Mouse (Mus musculus): ENCODE measurements around the gene Got1. TPM values are rescaled to one million over a fixed set of nuclear protein-coding genes. Genes with fewer than 3 reads are reported as not detected.
"Not testable (repeated sequence)": the region's sequence is repeated elsewhere in the genome, so short reads cannot be mapped to it uniquely, and the experiment has no call there.

The Got1 gene
- polyA plus RNA-seq, 1 experiment from 2014 or later, result 85.0 TPM

DNA sequence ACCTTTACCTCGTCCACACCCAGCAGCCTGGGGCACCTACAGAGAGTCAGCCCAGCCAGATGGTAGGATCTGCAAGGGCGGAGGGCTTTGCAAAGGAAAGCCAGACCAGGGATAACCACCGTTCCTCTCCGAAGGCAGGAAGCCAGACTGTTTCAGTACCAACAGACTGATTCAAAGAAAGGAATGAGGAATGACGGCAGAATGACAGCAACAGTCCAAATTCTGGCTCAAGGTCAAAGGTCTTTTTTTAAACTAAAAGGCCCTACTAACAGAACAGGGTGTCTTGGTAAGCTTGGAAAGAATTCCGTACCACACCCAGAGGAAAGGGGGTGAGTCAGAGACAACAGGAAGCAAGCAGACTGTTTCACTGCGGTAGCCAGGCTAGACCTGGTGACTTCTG is 25.5 kb downstream of the Got1 start:
- Histone ChIP-seq H3K27me3 (replicated peaks; ENCODE audit: control insufficient read depth, insufficient read depth, low read length) (no peaks in the 10 kb centered on the region), H3K4me3 (ENCODE audit: low read depth, low read length) (no peak overlapping the region), H3K36me3 (ENCODE audit: control insufficient read depth, insufficient read depth) (peaks cover 35% of the 10 kb centered on the region), H3K9me3 (ENCODE audit: control insufficient read depth) (no peaks in the 10 kb centered on the region), H3K4me2 (replicated peaks; ENCODE audit: low read depth) (no peak overlapping the region), H3K27ac (ENCODE audit: low read depth, low read length) (no peak overlapping the region), H3K4me1 (replicated peaks; ENCODE audit: control insufficient read depth, insufficient read depth, low read length) (no peaks in the 10 kb centered on the region), H3K9ac (ENCODE audit: low read depth, low read length) (no peak overlapping the region)
- no peak for ATAC-seq
- TF ChIP-seq CTCF (IDR thresholded peaks at IDR 0.05; ENCODE audit: low read depth), result no peak
- 79% methylated on average over 7 of the region's 7 CpGs for WGBS

DNA sequence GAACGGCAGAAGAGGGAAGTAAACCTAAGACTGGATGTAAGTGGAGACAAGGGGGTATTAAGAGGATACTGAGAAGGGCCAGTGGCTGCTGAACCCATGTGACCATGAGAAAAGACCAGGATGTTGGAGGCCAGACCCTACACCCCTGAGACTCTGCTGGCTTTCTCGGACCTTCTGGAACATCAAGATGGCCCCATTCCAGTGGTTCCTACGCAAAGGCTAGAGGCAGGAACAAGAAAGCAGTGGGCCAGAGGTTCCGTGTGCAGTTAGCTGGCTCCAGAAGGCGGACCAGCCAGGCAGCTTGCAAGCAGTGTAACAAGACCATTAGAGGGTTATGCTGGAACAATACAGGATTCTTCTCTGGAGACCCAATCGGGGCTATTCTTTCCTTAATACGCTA is 27.0 kb downstream of the Got1 start:
- ATAC-seq, result no peak
- Histone ChIP-seq H3K9me3 (ENCODE audit: control insufficient read depth) (no peaks in the 10 kb centered on the region), H3K4me1 (replicated peaks; ENCODE audit: control insufficient read depth, insufficient read depth, low read length) (0 out of 2 replicates have a peak, but pooled peaks cover 3% of the 10 kb centered on the region), H3K27ac (ENCODE audit: low read depth, low read length) (no peak overlapping the region), H3K27me3 (replicated peaks; ENCODE audit: control insufficient read depth, insufficient read depth, low read length) (no peaks in the 10 kb centered on the region), H3K4me3 (ENCODE audit: low read depth, low read length) (no peak overlapping the region), H3K4me2 (replicated peaks; ENCODE audit: low read depth) (no peak overlapping the region), H3K36me3 (ENCODE audit: control insufficient read depth, insufficient read depth) (peaks cover 24% of the 10 kb centered on the region), H3K9ac (ENCODE audit: low read depth, low read length) (no peak overlapping the region)
- no peak for TF ChIP-seq CTCF (IDR thresholded peaks at IDR 0.05; ENCODE audit: low read depth)
- WGBS, result 85% methylated on average over 7 of the region's 7 CpGs

DNA sequence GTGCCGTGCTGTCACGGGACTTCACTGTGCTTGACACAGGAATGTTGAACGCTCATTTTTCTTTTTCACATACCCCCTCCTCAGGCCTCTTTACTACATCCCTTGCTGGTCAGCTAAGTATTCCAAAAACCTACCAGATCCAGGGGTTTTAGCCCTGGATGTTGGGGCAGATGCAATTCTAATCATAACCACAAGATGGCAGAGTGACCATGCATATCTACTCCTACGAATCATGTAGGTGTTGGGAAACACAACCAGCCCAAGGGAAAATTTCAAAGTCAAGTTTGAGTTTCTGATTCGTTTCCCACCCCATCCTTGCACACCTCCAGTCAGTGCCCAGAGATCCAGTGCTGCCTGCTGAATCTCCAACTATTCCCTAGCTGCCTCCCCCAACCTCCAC is 28.6 kb downstream of the Got1 start:
- TF ChIP-seq CTCF (IDR thresholded peaks at IDR 0.05; ENCODE audit: low read depth), result peak; percentile 88
- Histone ChIP-seq H3K27me3 (replicated peaks; ENCODE audit: control insufficient read depth, insufficient read depth, low read length) (no peaks in the 10 kb centered on the region), H3K4me2 (replicated peaks; ENCODE audit: low read depth) (no peak overlapping the region), H3K36me3 (ENCODE audit: control insufficient read depth, insufficient read depth) (peaks cover 11% of the 10 kb centered on the region), H3K4me3 (ENCODE audit: low read depth, low read length) (no peak overlapping the region), H3K27ac (ENCODE audit: low read depth, low read length) (no peak overlapping the region), H3K9ac (ENCODE audit: low read depth, low read length) (no peak overlapping the region), H3K4me1 (replicated peaks; ENCODE audit: control insufficient read depth, insufficient read depth, low read length) (0 out of 2 replicates have a peak, but pooled peaks cover 3% of the 10 kb centered on the region), H3K9me3 (ENCODE audit: control insufficient read depth) (no peaks in the 10 kb centered on the region)
- WGBS, result 20% methylated on average over 5 of the region's 5 CpGs
- no peak for ATAC-seq

DNA sequence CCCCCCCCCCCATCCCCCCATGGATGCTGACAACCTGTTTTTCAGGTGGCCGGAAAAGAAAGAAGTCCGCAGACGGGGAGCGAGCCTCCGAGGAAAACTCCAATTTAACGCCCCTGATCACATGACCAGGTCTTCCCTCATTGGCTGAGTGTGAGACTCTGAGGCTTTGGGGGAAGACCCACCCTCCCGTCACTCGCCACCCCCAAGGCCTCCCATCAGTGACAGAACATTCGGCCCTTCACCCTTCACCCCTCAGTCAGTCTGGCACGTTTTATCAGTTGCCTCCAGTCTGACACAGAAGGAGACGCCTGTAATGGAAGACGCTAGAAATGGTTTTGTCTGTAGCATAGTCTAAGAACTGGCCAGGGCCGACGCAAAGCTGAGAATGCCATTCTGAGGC is 29.5 kb downstream of the Got1 start:
- Histone ChIP-seq H3K4me1 (replicated peaks; ENCODE audit: control insufficient read depth, insufficient read depth, low read length) (0 out of 2 replicates have a peak, but pooled peaks cover 3% of the 10 kb centered on the region), H3K27me3 (replicated peaks; ENCODE audit: control insufficient read depth, insufficient read depth, low read length) (no peaks in the 10 kb centered on the region), H3K36me3 (ENCODE audit: control insufficient read depth, insufficient read depth) (peaks cover 2% of the 10 kb centered on the region), H3K4me2 (replicated peaks; ENCODE audit: low read depth) (peak overlapping the region; percentile 49), H3K27ac (ENCODE audit: low read depth, low read length) (no peak overlapping the region), H3K9me3 (ENCODE audit: control insufficient read depth) (no peaks in the 10 kb centered on the region), H3K9ac (ENCODE audit: low read depth, low read length) (0 out of 2 replicates have a peak overlapping the region, but pooled peaks have one; percentile 17), H3K4me3 (ENCODE audit: low read depth, low read length) (no peak overlapping the region)
- ATAC-seq, result no peak
- WGBS, result 16% methylated on average over 14 of the region's 14 CpGs
- no peak for TF ChIP-seq CTCF (IDR thresholded peaks at IDR 0.05; ENCODE audit: low read depth)

DNA sequence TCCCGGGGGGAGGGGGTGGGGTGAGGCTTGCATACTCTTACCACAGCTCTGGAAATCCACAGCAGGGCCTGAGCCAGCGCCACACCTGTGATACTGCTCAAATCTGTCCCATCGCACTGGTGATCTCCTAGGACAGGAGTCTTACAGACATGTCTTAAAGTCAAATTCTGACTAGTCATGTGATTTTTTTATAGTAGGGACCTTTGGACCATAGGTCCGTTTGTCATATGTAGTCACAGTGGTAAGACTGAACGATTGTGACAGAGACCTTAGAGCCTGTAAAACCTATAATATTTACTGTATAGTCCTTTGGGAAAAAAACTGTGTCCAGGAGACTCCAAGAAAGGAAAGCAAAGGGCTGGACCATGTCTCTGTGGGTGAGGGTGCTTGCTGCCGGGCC is 30.5 kb downstream of the Got1 start:
- Histone ChIP-seq H3K9me3 (ENCODE audit: control insufficient read depth) (no peaks in the 10 kb centered on the region), H3K27ac (ENCODE audit: low read depth, low read length) (peak overlapping the region; percentile 85), H3K36me3 (ENCODE audit: control insufficient read depth, insufficient read depth) (no peaks in the 10 kb centered on the region; the same call in 1 of the 2 replicates), H3K4me2 (replicated peaks; ENCODE audit: low read depth) (peak overlapping the region; percentile 49), H3K9ac (ENCODE audit: low read depth, low read length) (peak overlapping the region; percentile 17; the same call in 1 of the 2 replicates), H3K4me3 (ENCODE audit: low read depth, low read length) (peak overlapping the region; percentile 3; the same call in 1 of the 2 replicates), H3K4me1 (replicated peaks; ENCODE audit: control insufficient read depth, insufficient read depth, low read length) (0 out of 2 replicates have a peak, but pooled peaks cover 3% of the 10 kb centered on the region), H3K27me3 (replicated peaks; ENCODE audit: control insufficient read depth, insufficient read depth, low read length) (no peaks in the 10 kb centered on the region)
- no peak for TF ChIP-seq CTCF (IDR thresholded peaks at IDR 0.05; ENCODE audit: low read depth)
- 42% methylated on average over 6 of the region's 6 CpGs for WGBS
- ATAC-seq, result peak; percentile 80

DNA sequence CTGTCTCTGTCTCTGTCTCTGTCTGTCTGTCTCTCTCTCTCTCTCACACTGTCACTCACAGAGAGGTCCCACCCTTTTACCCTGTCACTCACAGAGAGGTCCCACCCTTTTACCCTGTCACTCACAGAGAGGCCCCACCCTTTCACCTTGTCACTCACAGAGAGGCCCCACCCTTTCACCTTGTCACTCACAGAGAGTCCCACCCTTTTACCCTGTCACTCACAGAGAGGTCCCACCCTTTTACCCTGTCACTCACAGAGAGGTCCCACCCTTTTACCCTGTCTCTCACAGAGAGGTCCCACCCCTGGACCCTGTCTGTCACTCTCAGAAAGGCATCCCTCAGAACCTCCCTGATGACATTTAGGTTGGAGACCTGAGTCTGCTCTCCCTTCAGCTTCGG is 31.1 kb downstream of the Got1 start:
- 62% methylated on average over 1 of the region's 1 CpGs for WGBS
- H3K27me3 ChIP-seq (replicated peaks; ENCODE audit: control insufficient read depth, insufficient read depth, low read length); H3K36me3 ChIP-seq (ENCODE audit: control insufficient read depth, insufficient read depth); H3K9me3 ChIP-seq (ENCODE audit: control insufficient read depth); H3K9ac ChIP-seq (ENCODE audit: low read depth, low read length); H3K4me1 ChIP-seq (replicated peaks; ENCODE audit: control insufficient read depth, insufficient read depth, low read length): not testable (repeated sequence)
- Histone ChIP-seq H3K4me3 (ENCODE audit: low read depth, low read length) (peak overlapping the region; percentile 3; the same call in 1 of the 2 replicates), H3K4me2 (replicated peaks; ENCODE audit: low read depth) (peak overlapping the region; percentile 42), H3K27ac (ENCODE audit: low read depth, low read length) (peak overlapping the region; percentile 85)
- ATAC-seq, result peak; percentile 28

DNA sequence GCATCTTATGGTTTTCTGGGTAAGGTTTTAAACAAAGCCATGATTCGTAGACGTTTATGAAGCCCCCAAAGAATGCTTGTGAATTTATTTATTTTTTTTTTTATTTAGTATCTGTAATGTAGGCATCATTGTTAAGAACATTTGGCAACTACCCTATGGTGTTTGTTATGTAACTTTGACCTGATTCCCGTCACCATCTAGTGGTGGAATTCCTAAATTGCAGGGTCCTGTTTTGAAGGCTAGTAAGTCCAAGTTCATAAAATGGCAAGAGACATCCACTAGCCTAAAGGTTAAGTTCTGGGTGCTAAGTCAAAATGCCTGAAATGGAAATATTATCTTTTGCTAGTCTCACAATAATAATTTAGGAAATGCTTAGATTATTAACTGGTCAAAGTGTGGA is 37.0 kb downstream of the Got1 start:
- no peak for ATAC-seq
- TF ChIP-seq CTCF (IDR thresholded peaks at IDR 0.05; ENCODE audit: low read depth), result peak; percentile 78
- Histone ChIP-seq H3K9me3 (ENCODE audit: control insufficient read depth) (no peaks in the 10 kb centered on the region), H3K4me2 (replicated peaks; ENCODE audit: low read depth) (no peak overlapping the region), H3K27ac (ENCODE audit: low read depth, low read length) (no peak overlapping the region), H3K36me3 (ENCODE audit: control insufficient read depth, insufficient read depth) (no peaks in the 10 kb centered on the region; the same call in 1 of the 2 replicates), H3K4me1 (replicated peaks; ENCODE audit: control insufficient read depth, insufficient read depth, low read length) (no peaks in the 10 kb centered on the region), H3K4me3 (ENCODE audit: low read depth, low read length) (no peak overlapping the region), H3K9ac (ENCODE audit: low read depth, low read length) (no peak overlapping the region), H3K27me3 (replicated peaks; ENCODE audit: control insufficient read depth, insufficient read depth, low read length) (no peaks in the 10 kb centered on the region)
- WGBS, result 37% methylated on average over 3 of the region's 3 CpGs

Measured in intestine, postnatal 0 days (tissue).